ENCODE assay signal across 7 mouse cellular contexts in genomic region chr10:120751295-120751722, GRCm38 (mm10).
A peak's percentile ranks its signal among the peaks of the same experiment; 100 is the strongest.
DNase-seq lines count a peak whose midpoint lies in the region; ATAC-seq and TF ChIP-seq lines count a peak whose summit lies in the region.

No protein-coding gene starts in this region.

- peak overlapping the region; percentile 77; the same call in 1 of the 2 replicates for H3K27ac ChIP-seq in embryonic facial prominence, embryonic 12.5 days
- peak overlapping the region; percentile 83 for H3K27ac ChIP-seq in heart, postnatal 0 days (ENCODE audit: low read depth)
- H3K27ac ChIP-seq in limb, embryonic 11.5 days (replicated peaks; ENCODE audit: low read depth, low read length): peak overlapping the region; percentile 39; the same call in 1 of the 2 replicates

- H3K9ac ChIP-seq in embryonic facial prominence, embryonic 12.5 days: no peak overlapping the region
- H3K9ac ChIP-seq in heart, postnatal 0 days (replicated peaks; ENCODE audit: low read depth, low read length): no peak overlapping the region
- H3K9ac ChIP-seq in limb, embryonic 11.5 days (ENCODE audit: low read length): no peak overlapping the region

- WGBS in embryonic facial prominence, embryonic 12.5 days: 55% methylated on average over 11 of the region's 11 CpGs
- 13% methylated on average over 11 of the region's 11 CpGs for WGBS in heart, postnatal 0 days
- 61% methylated on average over 11 of the region's 11 CpGs for WGBS in limb, embryonic 11.5 days

- no peaks in the 10 kb centered on the region for H3K9me3 ChIP-seq in embryonic facial prominence, embryonic 12.5 days
- no peaks in the 10 kb centered on the region for H3K9me3 ChIP-seq in heart, postnatal 0 days (replicated peaks; ENCODE audit: control insufficient read depth, low read length)
- H3K9me3 ChIP-seq in limb, embryonic 11.5 days (ENCODE audit: control insufficient read depth, low read length): no peaks in the 10 kb centered on the region; the same call in 1 of the 2 replicates

- no peak overlapping the region for H3K4me3 ChIP-seq in embryonic facial prominence, embryonic 12.5 days
- no peak overlapping the region for H3K4me3 ChIP-seq in heart, postnatal 0 days (ENCODE audit: low read depth, low read length)
- no peak overlapping the region for H3K4me3 ChIP-seq in limb, embryonic 11.5 days (ENCODE audit: low read depth, low read length)

- no peak overlapping the region for H3K4me2 ChIP-seq in embryonic facial prominence, embryonic 12.5 days (replicated peaks)
- peak overlapping the region; percentile 43 for H3K4me2 ChIP-seq in heart, postnatal 0 days (ENCODE audit: low read depth, low read length)
- no peak overlapping the region for H3K4me2 ChIP-seq in limb, embryonic 11.5 days (ENCODE audit: low read depth, severe bottlenecking)

- no peaks in the 10 kb centered on the region for H3K36me3 ChIP-seq in embryonic facial prominence, embryonic 12.5 days
- no peaks in the 10 kb centered on the region for H3K36me3 ChIP-seq in heart, postnatal 0 days (replicated peaks; ENCODE audit: control insufficient read depth, insufficient read depth, low read length)
- H3K36me3 ChIP-seq in limb, embryonic 11.5 days (ENCODE audit: control insufficient read depth, insufficient read depth, low read length): no peaks in the 10 kb centered on the region

- peaks cover 6% of the 10 kb centered on the region; the same call in 1 of the 2 replicates for H3K4me1 ChIP-seq in embryonic facial prominence, embryonic 12.5 days
- peaks cover 13% of the 10 kb centered on the region for H3K4me1 ChIP-seq in heart, postnatal 0 days (ENCODE audit: control insufficient read depth, insufficient read depth)
- H3K4me1 ChIP-seq in limb, embryonic 11.5 days (ENCODE audit: control insufficient read depth, insufficient read depth, low read length): peaks cover 4% of the 10 kb centered on the region

- no peaks in the 10 kb centered on the region for H3K27me3 ChIP-seq in embryonic facial prominence, embryonic 12.5 days
- no peaks in the 10 kb centered on the region for H3K27me3 ChIP-seq in heart, postnatal 0 days (ENCODE audit: control insufficient read depth, insufficient read depth, low read length)
- no peaks in the 10 kb centered on the region for H3K27me3 ChIP-seq in limb, embryonic 11.5 days (ENCODE audit: control insufficient read depth, insufficient read depth, low read length)

- peak; percentile 12 for DNase-seq in urinary bladder, postnatal 25 days (ENCODE audit: low spot score)
- no peak for DNase-seq in urinary bladder, postnatal 10 days (ENCODE audit: low spot score)
- DNase-seq in heart, postnatal 0 days (ENCODE audit: low spot score): peak; percentile 90
- DNase-seq in limb, embryonic 11.5 days (ENCODE audit: low spot score): peak; percentile 41
- peak; percentile 51 for DNase-seq in skeletal muscle tissue, adult 2 months (ENCODE audit: low read depth, low spot score)

- ATAC-seq in embryonic facial prominence, embryonic 12.5 days (ENCODE audit: insufficient number of reproducible peaks, insufficient read depth, low FRiP score, low TSS enrichment): 0 out of 2 replicates have a peak, but pooled peaks have one; percentile 28
- ATAC-seq in heart, postnatal 0 days (ENCODE audit: insufficient read depth, low read depth): peak; percentile 84
- peak; percentile 57; the same call in 1 of the 2 replicates for ATAC-seq in limb, embryonic 11.5 days (ENCODE audit: insufficient number of reproducible peaks, low FRiP score, low TSS enrichment, low read depth)
- ATAC-seq in erythroid progenitor cell, adult 5-6 weeks (replicated peaks; ENCODE audit: low FRiP score, poor library complexity, severe bottlenecking): no peak

- no peak for TF ChIP-seq CTCF in heart, postnatal 0 days (IDR thresholded peaks at IDR 0.05; ENCODE audit: low read depth)

- no peak for TF ChIP-seq EP300 in heart, postnatal 0 days (IDR thresholded peaks at IDR 0.05; ENCODE audit: low read depth)
